Mouse (Mus musculus) neutrophil, adult 5-6 weeks (primary cell): ENCODE measurements at regions not wholly inside any gene's neighbourhood (a gene's known extent, or its start where the extent isn't known, plus 50 kb on each side); places are given as distances from the start of the nearest gene placed in this dataset.

Source experiments
- ATAC-seq: fragments of 151-379, 151-347 bp; 2 replicates; pipeline ENCODE4 v1.8.0; 2017; ENCODE audit warnings: mild to moderate bottlenecking, moderate TSS enrichment; ENCODE audit not compliant: insufficient number of reproducible peaks, poor library complexity, low FRiP score, severe bottlenecking; ENCODE audit errors: extremely low read depth

DNA sequence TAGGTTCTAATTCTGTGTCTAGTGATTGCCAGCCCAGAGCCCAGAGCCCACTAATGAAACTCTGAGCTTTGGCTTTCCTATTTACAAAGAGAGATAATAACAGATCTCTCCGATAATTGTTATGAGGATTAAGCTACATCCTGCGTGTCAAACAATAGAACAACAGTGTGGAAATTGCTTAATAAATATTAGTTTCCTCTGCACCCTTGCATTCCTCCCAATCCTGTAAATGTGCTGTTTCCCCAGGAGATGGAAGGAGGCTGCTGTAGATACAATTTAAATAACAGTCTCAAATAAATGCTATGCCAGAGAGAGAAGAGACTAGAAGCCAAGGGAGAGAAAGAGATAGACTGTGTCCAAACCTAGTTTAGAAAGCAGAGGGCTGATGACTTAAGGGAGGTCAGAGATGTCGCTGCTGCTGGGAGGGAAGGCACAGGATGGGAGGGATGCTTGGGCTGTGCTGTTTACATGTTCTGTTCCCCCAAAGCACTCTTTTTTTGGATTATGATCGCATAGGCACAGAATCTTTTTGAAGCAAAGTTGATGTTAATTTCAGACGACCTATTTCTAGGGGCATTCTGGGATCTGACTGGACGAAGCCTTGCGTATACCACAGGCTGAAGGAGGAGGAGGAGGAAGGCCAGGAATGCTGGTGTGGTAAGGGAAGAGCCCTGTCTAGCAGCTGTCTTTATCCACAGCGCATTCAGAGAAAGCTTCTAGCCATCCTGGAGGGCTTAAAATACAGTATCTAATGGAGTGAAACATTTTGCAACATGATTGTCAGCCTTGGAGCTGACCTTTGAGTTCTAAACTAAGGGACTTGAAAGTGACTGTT lies 103.4 kb upstream of the Fbxo11 start:
- ATAC-seq: no peak

DNA sequence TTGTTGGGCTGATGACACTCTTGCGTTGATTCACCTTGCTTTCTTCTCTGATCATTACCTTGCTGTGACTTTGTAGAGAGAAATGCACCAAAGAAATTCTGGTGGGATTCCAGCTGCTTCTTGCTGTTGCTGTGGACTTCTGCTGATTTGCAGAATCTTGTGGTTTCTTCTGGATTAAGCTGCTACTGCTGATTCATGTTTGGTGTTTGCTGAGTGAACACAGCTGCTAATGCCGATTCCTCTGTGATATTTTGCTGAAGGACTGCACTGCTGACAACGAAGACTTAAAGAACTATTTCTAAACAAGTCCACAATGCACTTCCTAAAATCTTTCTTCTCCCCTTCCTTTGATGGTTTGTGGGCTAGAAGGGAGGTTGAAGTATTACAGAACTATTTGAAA lies 106.5 kb upstream of the Fbxo11 start:
- no peak for ATAC-seq

DNA sequence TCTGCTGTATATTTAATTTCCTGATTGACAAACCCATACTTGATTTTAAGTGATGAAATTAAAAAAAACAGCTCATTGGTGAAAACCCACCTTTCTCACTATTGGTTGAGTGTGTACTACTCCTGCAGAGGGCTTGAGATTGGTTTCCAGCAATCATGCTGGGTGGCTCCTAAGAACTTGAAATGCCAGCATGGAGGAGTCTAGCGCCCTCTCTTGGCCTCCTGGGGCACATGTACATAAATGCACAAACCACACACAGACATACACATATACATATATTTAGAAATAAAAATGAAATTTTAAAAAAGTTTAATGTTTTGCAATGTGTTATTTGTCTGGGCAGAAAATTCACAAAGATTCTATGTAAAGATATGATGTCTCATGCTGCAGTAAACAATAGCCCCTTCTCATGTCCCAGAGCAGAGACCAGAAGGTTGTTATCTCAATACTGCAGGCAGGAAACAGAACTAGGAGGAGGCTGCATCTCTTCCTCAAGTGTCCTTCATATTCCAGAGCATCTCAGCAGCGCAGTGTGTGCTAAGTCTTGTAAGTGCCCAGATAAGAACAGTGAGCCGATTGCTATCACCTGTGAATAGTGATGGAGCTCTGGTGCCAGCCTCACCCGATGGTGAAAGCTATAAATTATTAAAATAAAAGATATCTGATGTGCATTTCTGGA lies 108.4 kb upstream of the Fbxo11 start:
- no peak for ATAC-seq

DNA sequence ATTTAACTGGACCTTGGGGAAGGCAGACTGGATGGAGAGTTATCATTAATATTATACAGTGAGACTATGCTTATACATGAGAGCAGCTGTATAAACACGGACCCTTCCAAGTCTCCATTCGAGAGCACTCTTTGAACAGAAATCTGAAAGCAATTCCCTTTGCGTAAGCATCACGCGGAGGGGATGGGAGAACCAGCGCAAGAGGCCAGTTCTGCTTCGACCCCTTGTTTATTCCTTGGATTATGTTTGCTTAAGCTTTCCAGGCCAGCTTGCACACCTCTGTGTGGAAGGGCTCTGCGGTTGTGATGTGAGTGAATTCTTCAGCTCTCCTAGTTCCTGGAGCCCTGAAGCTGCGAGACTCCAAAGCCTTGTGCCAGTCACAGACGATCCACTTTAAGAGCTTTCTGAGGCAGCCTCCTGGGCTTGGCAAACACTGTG lies 109.2 kb upstream of the Fbxo11 start:
- no peak for ATAC-seq

DNA sequence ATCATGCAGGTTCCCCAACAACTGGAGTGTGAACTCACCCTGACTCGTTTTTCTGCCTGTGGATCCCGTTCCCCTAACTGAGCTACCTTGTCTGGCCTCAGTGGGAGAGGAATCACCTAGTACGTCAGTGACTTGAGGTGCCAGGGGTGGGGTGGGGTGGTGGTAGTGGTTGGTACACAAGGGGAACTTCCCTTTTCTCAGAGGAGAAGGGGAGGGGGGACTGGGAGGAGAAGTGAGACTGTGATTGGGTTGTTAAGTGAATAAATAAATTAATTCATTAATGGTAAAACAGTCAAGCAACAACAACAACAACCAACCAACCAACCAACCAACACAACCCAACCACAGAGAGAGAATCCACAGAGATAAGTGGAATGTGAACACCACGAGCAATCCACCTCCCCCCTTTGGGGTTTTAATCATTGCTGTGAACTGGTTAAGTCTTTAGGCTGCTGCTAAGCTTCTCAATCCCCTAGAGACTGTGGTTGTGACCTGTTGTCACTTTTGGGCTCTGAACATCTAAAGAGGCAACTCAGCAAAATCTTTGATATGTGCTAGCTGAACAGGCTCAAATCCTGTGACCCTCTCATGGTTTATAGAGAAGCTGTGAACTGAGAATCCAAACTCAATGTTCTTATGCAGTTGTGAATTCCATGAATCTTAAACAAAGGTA lies 111.0 kb upstream of the Fbxo11 start:
- peak; percentile 93 for ATAC-seq

DNA sequence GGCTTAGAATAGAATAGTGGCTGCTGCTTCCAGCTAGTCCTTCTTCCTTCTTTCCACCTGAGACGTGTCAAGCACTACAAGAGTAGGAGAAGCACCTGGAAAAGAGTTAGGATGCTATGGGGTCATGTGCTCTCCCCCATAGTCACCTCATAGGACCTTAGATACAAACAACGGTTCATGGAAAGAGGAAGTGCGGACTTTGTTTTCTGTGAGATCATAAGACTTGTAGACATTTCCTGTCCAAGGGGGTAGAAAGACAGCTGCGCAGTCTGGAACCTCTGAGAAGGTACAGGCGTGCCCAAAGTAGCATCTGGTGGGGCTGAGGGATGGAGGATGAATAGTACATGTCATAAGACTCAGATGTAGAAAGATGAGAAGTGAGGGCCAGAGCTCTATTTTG lies 125.6 kb upstream of the Fbxo11 start:
- ATAC-seq: peak; percentile 89

DNA sequence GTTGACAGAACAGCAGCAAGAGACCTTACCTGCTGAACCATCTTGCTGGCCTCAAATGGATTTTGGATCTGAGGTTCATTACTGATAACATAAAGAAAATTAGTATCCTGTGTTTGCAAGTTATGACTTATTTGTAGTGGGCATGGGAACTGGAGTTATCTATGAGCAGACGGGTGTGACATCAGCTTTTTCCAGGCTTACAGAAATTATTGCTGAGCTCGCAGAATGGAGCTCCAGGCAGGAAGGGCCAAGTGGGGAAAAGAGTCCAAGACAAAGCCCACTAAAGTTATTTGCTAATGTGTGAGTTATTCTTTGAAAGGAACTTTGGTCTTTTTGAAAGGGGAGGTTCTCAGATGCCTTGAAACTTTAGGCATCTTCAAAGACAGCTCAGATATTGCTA lies 126.4 kb upstream of the Fbxo11 start:
- no peak for ATAC-seq

DNA sequence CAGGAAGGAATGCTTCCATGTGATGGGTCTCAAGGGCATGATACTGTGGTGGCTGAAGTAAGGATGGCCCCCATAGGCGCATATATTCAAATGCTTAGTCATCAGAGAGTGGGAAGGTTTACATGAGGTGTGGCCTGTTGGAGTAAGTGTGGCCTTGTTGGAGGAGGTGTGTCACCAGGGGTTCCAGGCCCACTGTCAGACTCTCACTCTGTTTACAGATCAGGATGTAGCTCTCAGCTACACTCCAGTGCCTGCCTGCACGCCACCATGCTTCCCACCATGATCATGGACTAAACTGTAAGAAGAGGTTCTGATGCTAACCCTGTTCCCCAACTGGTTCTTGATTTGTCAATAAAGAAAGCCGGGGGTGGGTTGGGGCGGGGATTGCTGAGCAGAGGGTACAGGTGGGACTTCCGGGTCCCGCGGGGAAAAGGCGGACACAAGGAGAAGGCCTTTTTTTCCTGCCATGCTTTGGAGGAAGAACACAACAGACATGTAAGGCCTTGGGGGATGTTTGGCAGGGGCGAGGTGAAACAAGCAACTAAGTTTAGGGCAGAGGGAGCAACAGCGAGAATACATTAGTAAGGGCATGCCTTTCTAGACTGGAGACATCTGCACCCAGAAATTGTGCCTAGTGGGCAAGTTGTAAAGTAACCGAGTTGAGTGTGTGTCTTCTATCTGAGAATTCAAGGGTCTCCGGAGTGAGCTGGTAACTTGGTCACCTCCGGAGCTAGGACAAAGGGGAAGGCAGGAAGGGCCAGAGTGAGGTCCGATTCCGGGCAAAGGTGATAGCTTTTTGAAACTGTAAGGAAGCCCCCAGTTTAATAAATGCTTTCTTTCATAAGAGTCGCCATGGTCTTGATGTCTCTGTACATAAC lies 127.1 kb upstream of the Fbxo11 start:
- ATAC-seq: no peak

DNA sequence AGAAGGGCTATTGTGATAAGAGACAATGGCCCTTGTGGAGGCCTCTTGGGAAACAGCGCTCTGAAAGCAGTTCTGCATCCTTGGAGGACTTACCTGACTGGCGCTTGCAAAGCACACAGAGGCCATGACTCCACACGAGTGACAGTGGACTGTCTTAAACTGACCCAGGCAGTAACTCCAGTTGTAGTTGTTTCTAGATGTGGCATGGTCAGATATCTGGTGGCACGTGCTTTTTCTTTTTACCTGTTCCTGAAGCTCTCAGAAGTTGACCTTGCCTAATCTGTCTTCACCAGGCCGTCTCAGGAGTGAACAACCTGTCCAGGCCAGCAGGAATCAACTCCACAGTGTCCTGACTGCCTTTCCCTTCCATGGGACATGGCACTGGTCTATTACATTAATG lies 129.6 kb upstream of the Fbxo11 start:
- no peak for ATAC-seq

DNA sequence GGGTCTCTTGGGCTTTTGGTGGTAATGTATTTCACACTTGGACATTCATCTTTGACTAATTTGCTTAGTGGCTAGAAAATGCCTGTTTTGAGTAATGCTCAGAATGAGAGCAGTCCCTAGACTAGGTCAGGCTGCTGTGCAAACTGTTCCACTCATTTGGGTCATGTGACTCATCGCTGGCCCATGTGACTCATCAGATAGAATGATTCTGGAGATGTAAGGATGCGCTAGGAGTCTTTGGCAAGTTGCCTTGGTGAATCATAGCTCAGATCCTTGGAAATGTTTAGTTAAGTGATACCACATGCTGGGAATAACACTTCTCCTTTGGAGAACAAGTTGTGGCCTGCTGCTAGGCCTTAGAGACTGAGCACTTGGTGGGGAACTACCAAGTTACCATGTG lies 130.2 kb upstream of the Fbxo11 start:
- ATAC-seq: no peak

DNA sequence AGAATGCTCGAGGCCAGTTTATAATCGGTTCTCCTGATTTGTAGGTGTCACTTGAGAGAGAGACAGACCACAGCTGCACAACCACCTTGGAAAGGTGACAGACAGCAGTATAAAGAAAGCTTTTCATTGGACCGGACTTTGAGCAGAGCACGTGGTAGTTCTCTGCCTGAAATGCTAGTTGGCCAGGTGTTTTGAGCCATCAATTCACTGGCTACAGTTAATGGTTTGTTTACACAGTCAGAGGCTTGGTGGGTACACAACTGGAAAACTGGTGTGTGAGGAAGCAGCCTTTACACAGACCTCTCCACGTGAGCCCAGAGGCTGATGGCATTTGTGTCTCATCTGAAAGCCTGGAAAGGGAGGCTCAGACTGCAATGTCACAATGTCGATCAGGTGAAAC lies 130.8 kb upstream of the Fbxo11 start:
- no peak for ATAC-seq

DNA sequence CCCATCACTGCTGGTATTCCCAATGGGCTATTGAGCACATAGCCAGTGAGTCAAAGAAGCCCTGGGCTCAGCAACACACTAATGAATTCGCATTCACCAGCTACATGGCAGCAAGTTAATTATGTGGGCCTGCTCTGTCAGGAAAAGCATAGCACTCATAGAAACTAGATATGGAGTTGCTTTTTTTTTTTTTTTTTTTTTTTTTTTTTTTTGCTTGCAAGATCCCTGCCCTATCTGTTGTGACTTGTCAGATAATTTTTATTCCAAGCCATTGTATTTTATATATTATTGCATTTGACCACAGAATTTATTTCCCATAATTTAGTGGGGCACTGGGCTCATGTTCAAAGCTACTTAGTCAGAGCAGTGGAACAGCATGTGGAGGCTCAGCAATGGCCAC lies 131.2 kb upstream of the Fbxo11 start:
- ATAC-seq: no peak

DNA sequence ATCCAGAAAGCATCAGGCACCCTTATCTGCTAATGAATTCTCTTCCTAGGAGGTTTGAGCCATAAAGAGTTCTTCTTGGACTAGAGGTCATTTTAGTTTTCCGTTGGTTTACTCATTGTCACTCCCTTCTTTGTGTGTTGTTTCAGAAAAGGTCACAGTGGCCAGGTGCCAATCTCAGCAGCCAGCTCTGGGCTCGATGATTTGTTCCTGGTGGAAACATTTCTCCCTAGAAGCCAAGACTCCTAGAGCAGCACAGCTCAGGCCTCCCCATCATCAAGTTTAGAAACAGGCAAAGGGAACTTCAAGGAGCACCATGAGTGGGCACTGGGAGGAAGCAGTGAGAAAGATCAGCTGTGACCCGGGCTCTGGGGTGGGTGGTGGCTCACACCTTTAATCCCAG lies 132.3 kb upstream of the Fbxo11 start:
- ATAC-seq: no peak

DNA sequence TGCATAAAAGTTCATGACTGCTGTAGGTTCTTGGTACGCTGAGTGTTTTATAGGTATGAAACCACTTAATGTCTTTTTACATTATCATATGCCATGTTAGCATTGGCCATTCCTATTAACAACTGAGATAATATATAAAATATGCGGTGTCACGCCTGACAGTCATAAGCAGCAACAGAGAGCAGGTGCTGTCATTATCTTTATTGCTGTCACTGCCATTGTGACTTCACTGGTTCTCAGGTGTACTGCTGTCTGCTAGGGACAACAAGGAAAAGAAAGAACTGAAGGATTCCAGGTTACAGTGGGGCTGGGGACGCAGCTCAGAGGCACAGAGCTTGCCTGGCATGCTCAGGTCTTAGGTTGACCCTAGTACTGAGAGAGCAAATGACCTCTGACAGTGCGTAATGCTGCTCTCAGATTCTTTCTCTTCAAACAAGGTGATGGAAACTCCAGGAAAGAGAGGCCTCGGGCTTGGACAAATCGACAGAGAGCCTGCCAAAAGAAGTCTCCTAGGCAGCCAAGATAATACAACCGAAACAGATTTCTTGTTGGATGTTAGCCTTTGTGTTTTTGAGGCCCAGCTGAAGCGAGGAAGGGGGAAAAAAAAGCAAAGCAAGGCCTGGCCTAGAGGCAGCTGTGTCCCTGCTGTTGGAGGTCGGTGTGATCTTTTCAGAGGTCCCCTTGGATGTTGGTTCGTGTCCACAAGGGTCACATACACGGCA lies 136.3 kb upstream of the Fbxo11 start:
- ATAC-seq: no peak

DNA sequence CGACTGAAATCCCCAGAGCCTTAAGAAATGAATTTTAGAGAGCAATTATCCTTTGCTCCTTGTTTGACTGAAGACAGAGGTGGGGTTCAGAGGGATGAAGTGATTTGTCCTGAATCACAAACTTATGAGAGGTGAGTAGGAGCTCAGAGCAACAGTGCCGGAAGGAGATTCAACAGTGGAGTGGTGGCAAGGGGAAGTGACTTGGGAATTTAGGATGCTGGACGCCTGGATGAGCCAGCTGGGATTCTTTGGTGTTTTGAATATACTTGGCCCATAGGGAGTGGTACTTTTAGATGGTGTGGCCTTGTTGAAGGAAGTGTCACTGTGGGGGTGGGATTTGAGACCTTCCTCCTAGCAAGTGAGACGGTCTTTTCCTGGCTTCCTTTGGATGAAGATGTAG lies 137.1 kb upstream of the Fbxo11 start:
- ATAC-seq: no peak

DNA sequence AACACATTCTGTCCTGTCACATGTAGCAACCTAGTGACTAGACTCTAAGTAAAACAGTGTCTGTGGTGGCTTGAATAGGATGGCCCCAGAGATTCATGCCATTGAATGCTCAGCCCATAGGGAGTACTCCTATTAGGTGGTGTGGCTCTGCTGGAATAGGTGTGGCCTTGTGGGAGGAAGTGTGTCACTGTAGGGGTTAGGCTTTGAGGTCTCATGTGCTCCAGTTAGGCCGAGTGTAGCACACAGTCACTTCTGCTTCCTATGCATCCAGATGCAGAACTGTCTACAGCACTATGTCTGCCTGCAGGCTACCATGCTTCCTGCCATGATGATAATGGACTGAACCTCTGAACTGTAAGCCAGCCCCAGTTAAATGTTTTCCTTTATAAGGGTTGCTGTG lies 144.5 kb upstream of the Fbxo11 start:
- ATAC-seq: peak; percentile 48; the same call in 1 of the 2 replicates

DNA sequence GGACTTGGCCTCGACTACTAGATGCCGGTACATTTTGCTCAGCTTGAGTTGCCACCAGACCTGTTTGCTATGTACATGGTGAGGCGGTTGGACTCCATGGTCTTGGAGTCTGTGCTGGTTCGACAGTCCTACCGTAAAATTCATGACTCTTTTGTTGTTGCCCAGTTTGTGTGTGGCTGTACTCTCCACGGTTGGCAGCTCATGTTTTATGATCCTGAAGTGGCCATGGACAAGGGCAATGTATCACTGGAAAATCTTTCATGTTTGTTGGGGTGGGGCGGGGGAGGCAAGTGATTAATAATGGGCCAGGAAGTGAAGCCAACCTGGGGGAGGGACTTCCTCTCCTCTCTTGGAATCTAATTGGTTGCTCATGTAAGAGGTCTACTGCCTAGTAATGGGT lies 147.0 kb upstream of the Fbxo11 start:
- no peak for ATAC-seq

DNA sequence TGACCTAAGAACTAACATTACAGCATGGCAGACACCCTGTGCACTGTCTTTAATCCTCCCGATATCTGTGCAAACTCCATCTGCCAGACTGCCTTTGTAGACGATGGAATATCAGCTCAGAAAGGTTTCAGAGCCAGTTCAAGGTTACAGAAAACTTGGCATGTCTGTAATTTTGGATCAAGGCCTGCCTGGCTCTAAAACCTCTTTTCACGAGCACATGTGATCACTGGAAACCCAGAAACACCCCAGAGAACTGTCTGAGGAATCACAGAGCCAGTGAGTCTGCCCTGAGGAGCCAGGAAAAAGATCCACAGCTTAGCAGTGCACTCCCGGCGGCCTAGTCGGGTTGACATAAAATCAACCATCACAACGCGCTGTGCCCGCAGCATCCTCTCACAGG lies 149.7 kb upstream of the Fbxo11 start:
- ATAC-seq: no peak
